Mouse (Mus musculus): ENCODE results near the gene Glrp1.

The Glrp1 gene

GRCm38 (mm10) chr1:88459655-88460054 is 50.2 kb downstream of the Glrp1 start:
- DNase-seq: no peak

GRCm38 (mm10) chr1:88459196-88459595 is 50.7 kb downstream of the Glrp1 start:
- DNase-seq: no peak

GRCm38 (mm10) chr1:88456451-88457072 is 53.3 kb downstream of the Glrp1 start:
- DNase-seq: peak; percentile 79

- DNase-seq: no peak
These were observed 54.1 kb downstream of the Glrp1 start for GRCm38 (mm10) chr1:88455761-88456160.

GRCm38 (mm10) chr1:88454703-88455102 is 55.2 kb downstream of the Glrp1 start:
- no peak for DNase-seq

- no peak for DNase-seq
These were observed 57.7 kb downstream of the Glrp1 start for GRCm38 (mm10) chr1:88452198-88452597.

GRCm38 (mm10) chr1:88450668-88451067 is 59.2 kb downstream of the Glrp1 start:
- DNase-seq: no peak
